In genomic region chr4:84884111-84884538, GRCm38 (mm10) we compare ENCODE assay signal across 8 mouse cellular contexts. TPM values are rescaled to one million over a fixed set of nuclear protein-coding genes. Genes with fewer than 3 reads are reported as not detected.
A peak's percentile ranks its signal among the peaks of the same experiment; 100 is the strongest.
DNase-seq lines count a peak whose midpoint lies in the region; ATAC-seq lines count a peak whose summit lies in the region.

Cntln (plus strand) TSS chr4:84884309.

- no peaks in the 10 kb centered on the region for H3K4me1 ChIP-seq in intestine, embryonic 15.5 days (replicated peaks)

- no peaks in the 10 kb centered on the region for H3K27me3 ChIP-seq in intestine, embryonic 15.5 days (replicated peaks)

- H3K9me3 ChIP-seq in intestine, embryonic 15.5 days, result no peaks in the 10 kb centered on the region

- peak; percentile 98 for ATAC-seq in intestine, embryonic 15.5 days
- ATAC-seq in megakaryocyte-erythroid progenitor cell, adult 5-6 weeks (replicated peaks; ENCODE audit: low FRiP score, low TSS enrichment, poor library complexity, severe bottlenecking), result peak; percentile 85

- DNase-seq in adrenal gland, adult 8-10 months, result peak; percentile 95
- peak; percentile 92 for DNase-seq in embryo, embryonic 11.5 days (ENCODE audit: low read depth, low spot score)
- peak; percentile 89 to 96 for DNase-seq in gastrocnemius, postnatal 36 days
- peak; percentile 88 to 94 for DNase-seq in left cerebral cortex, postnatal 14 days (ENCODE audit: low spot score in 2 of 2)
- peak; percentile 95 for DNase-seq in right cerebral cortex, postnatal 14 days
- DNase-seq in urinary bladder, postnatal 25 days (ENCODE audit: low spot score), result peak; percentile 95

- peak within 1 kb of the TSS; percentile 92 for H3K27ac ChIP-seq in intestine, embryonic 15.5 days

- H3K9ac ChIP-seq in intestine, embryonic 15.5 days, result peak within 1 kb of the TSS; percentile 89

- H3K4me2 ChIP-seq in intestine, embryonic 15.5 days (replicated peaks), result peak within 1 kb of the TSS; percentile 85

- H3K36me3 ChIP-seq in intestine, embryonic 15.5 days, result no peaks in the 10 kb centered on the region

- intact Hi-C loops in gastrocnemius, postnatal 36 days (cut with DNase I), result no loop called here
- intact Hi-C loops in left cerebral cortex, postnatal 14 days (cut with DNase I), result no loop called here

- peak within 1 kb of the TSS; percentile 80 for H3K4me3 ChIP-seq in intestine, embryonic 15.5 days (replicated peaks)

- under 1% methylated on average over 50 of the region's 50 CpGs for WGBS in intestine, embryonic 15.5 days

RNA-seq across cellular contexts. Expression of gene Cntln, which starts in this region (rescaled TPM):
- total RNA-seq in adrenal gland, adult 8-10 months (2022), result 10 to 100 TPM in 2 of 4 experiments, 1 to 10 TPM in 2; 7.6 to 11.8 (median 9.9) TPM
- 1 to 10 TPM; 1.1 to 1.3 TPM for total RNA-seq in gastrocnemius, postnatal 36 days (2021)
- 7.0 and 7.7 TPM in 2 replicates for polyA plus RNA-seq in intestine, embryonic 15.5 days (2015; fragmentation: Nextera tagmentation; extraction: Ambion mirVana)
- total RNA-seq in left cerebral cortex, postnatal 14 days (2021), result 1 to 10 TPM; 7.3 to 7.5 TPM
- total RNA-seq in megakaryocyte-erythroid progenitor cell, adult 5-6 weeks (2014; fragmentation: Nextera tagmentation), result 12.4 and 19.9 TPM in 2 replicates
- 28.9 and 43.5 TPM in 2 replicates for total RNA-seq in megakaryocyte-erythroid progenitor cell, adult 5-6 weeks (2017)

Comparison
In these comparisons a context has a peak if more than half of its experiments do, and no peak if none do; other contexts are left out.
1. Peak in every context shown above with its lines: DNase-seq, ATAC-seq, H3K4me3 ChIP-seq and H3K27ac ChIP-seq.